Mouse (Mus musculus): ENCODE measurements at regions not wholly inside any gene's neighbourhood (a gene's known extent, or its start where the extent isn't known, plus 50 kb on each side); places are given as distances from the start of the nearest gene placed in this dataset.
"Not testable (repeated sequence)": the region's sequence is repeated elsewhere in the genome, so short reads cannot be mapped to it uniquely, and the experiment has no call there.

GRCm38 (mm10) chr1:95397188-95397587, 83.8 kb downstream of the Fam174a start:
- Histone ChIP-seq H3K4me3 (ENCODE audit: low read depth, low read length) (no peak overlapping the region), H3K27me3 (ENCODE audit: control insufficient read depth, insufficient read depth, low read length) (no peaks in the 10 kb centered on the region), H3K4me2 (ENCODE audit: low read depth, low read length) (no peak overlapping the region), H3K9me3 (ENCODE audit: control insufficient read depth, low read length) (no peaks in the 10 kb centered on the region), H3K4me1 (ENCODE audit: control insufficient read depth, insufficient read depth, low read length) (no peaks in the 10 kb centered on the region), H3K9ac (replicated peaks; ENCODE audit: low read depth, low read length) (no peak overlapping the region), H3K27ac (ENCODE audit: low read depth, low read length) (no peak overlapping the region), H3K36me3 (ENCODE audit: control insufficient read depth, insufficient read depth, low read length) (no peaks in the 10 kb centered on the region)
- ATAC-seq (ENCODE audit: low read depth), result no peak
- WGBS, result 34% methylated on average over 4 of the region's 4 CpGs

- Histone ChIP-seq H3K9me3 (ENCODE audit: control insufficient read depth, low read length) (no peaks in the 10 kb centered on the region), H3K36me3 (ENCODE audit: control insufficient read depth, insufficient read depth, low read length) (no peaks in the 10 kb centered on the region), H3K4me3 (ENCODE audit: low read depth, low read length) (no peak overlapping the region), H3K4me2 (ENCODE audit: low read depth, low read length) (no peak overlapping the region), H3K27me3 (ENCODE audit: control insufficient read depth, insufficient read depth, low read length) (no peaks in the 10 kb centered on the region), H3K27ac (ENCODE audit: low read depth, low read length) (no peak overlapping the region), H3K4me1 (ENCODE audit: control insufficient read depth, insufficient read depth, low read length) (no peaks in the 10 kb centered on the region), H3K9ac (replicated peaks; ENCODE audit: low read depth, low read length) (no peak overlapping the region)
- ATAC-seq (ENCODE audit: low read depth), result no peak
- WGBS, result 93% methylated on average over 7 of the region's 7 CpGs
Measured at GRCm38 (mm10) chr1:95399764-95400163, 86.3 kb downstream of the Fam174a start.

- Histone ChIP-seq H3K4me2 (ENCODE audit: low read depth, low read length) (no peak overlapping the region), H3K4me1 (ENCODE audit: control insufficient read depth, insufficient read depth, low read length) (no peaks in the 10 kb centered on the region), H3K4me3 (ENCODE audit: low read depth, low read length) (no peak overlapping the region), H3K36me3 (ENCODE audit: control insufficient read depth, insufficient read depth, low read length) (no peaks in the 10 kb centered on the region), H3K27ac (ENCODE audit: low read depth, low read length) (no peak overlapping the region), H3K9ac (replicated peaks; ENCODE audit: low read depth, low read length) (no peak overlapping the region), H3K27me3 (ENCODE audit: control insufficient read depth, insufficient read depth, low read length) (no peaks in the 10 kb centered on the region), H3K9me3 (ENCODE audit: control insufficient read depth, low read length) (no peaks in the 10 kb centered on the region)
- WGBS, result 82% methylated on average over 1 of the region's 1 CpGs
- ATAC-seq (ENCODE audit: low read depth), result no peak
Measured at GRCm38 (mm10) chr1:95422253-95422652, 108.8 kb downstream of the Fam174a start.

- Histone ChIP-seq H3K4me1 (ENCODE audit: control insufficient read depth, insufficient read depth, low read length) (no peaks in the 10 kb centered on the region), H3K36me3 (ENCODE audit: control insufficient read depth, insufficient read depth, low read length) (no peaks in the 10 kb centered on the region), H3K9ac (replicated peaks; ENCODE audit: low read depth, low read length) (no peak overlapping the region), H3K9me3 (ENCODE audit: control insufficient read depth, low read length) (no peaks in the 10 kb centered on the region), H3K4me2 (ENCODE audit: low read depth, low read length) (no peak overlapping the region), H3K27ac (ENCODE audit: low read depth, low read length) (no peak overlapping the region), H3K27me3 (ENCODE audit: control insufficient read depth, insufficient read depth, low read length) (no peaks in the 10 kb centered on the region), H3K4me3 (ENCODE audit: low read depth, low read length) (no peak overlapping the region)
- ATAC-seq (ENCODE audit: low read depth), result no peak
Measured at GRCm38 (mm10) chr1:95425420-95425819, 112.0 kb downstream of the Fam174a start.

- no peak overlapping the region for H3K4me3 ChIP-seq (ENCODE audit: low read depth, low read length)
- no peak for ATAC-seq (ENCODE audit: low read depth)
- no peaks in the 10 kb centered on the region for H3K36me3 ChIP-seq (ENCODE audit: control insufficient read depth, insufficient read depth, low read length)
- no peaks in the 10 kb centered on the region for H3K27me3 ChIP-seq (ENCODE audit: control insufficient read depth, insufficient read depth, low read length)
- H3K27ac ChIP-seq (ENCODE audit: low read depth, low read length), result no peak overlapping the region
- H3K9ac ChIP-seq (replicated peaks; ENCODE audit: low read depth, low read length), result no peak overlapping the region
- no peaks in the 10 kb centered on the region for H3K9me3 ChIP-seq (ENCODE audit: control insufficient read depth, low read length)
- H3K4me1 ChIP-seq (ENCODE audit: control insufficient read depth, insufficient read depth, low read length), result no peaks in the 10 kb centered on the region
- no peak overlapping the region for H3K4me2 ChIP-seq (ENCODE audit: low read depth, low read length)
Measured at GRCm38 (mm10) chr1:95437155-95437554, 123.7 kb downstream of the Fam174a start.

DNA sequence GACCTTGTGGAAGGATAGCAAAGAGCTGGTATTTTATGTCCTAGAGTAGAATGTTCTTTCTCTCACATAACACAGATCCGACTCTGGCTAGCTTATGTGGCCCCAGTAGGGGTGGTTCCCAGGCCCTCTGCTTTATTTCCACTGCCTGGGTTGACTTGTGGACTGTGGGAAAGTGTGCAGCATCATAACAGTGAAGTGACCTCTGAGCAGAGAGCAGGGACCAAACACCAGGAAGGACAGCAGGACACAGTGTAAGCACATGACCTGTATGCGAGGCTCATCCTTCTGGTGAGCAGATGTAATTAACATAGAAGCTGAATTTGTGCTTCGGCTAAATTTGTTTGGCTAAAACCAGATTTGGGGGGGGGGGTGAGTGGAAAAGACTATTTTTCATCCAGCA, 132.1 kb downstream of the Fam174a start:
- Histone ChIP-seq H3K27ac (ENCODE audit: low read depth, low read length) (no peak overlapping the region), H3K9me3 (ENCODE audit: control insufficient read depth, low read length) (no peaks in the 10 kb centered on the region), H3K4me3 (ENCODE audit: low read depth, low read length) (no peak overlapping the region), H3K36me3 (ENCODE audit: control insufficient read depth, insufficient read depth, low read length) (no peaks in the 10 kb centered on the region), H3K27me3 (ENCODE audit: control insufficient read depth, insufficient read depth, low read length) (no peaks in the 10 kb centered on the region), H3K4me1 (ENCODE audit: control insufficient read depth, insufficient read depth, low read length) (no peaks in the 10 kb centered on the region), H3K4me2 (ENCODE audit: low read depth, low read length) (no peak overlapping the region), H3K9ac (replicated peaks; ENCODE audit: low read depth, low read length) (no peak overlapping the region)
- 69% methylated on average over 3 of the region's 3 CpGs for WGBS
- ATAC-seq (ENCODE audit: low read depth), result no peak

DNA sequence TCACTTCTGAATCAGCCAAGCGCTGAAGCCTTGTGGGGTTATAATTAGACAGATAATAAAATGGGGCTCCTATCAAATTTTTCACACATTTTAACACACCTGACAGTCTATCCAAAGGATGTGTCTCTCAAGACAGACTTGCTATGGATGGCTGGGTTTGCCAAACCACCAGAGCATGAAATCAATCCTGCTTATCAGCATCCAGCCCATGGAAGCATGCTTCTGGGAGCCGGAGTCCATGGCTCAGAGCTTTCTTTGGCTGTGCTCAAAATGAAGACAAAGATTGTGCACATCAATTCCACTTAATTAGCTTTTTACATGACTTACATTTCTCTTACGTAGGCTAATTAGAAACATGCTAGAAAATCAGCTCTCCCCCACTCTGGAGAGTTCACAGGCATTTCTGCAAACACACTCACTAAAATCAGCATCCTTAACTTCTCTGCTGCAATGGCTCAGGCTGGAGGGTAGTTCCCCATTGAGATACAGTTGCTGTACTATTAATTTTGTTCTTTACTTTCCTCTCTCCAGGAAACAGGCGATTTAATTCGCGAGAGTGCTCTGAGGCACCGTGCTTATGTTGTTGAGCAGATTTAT, 135.6 kb downstream of the Fam174a start:
- peak; percentile 83 for ATAC-seq (ENCODE audit: low read depth)
- 57% methylated on average over 7 of the region's 7 CpGs for WGBS
- Histone ChIP-seq H3K9ac (replicated peaks; ENCODE audit: low read depth, low read length) (no peak overlapping the region), H3K9me3 (ENCODE audit: control insufficient read depth, low read length) (no peaks in the 10 kb centered on the region), H3K4me2 (ENCODE audit: low read depth, low read length) (no peak overlapping the region), H3K27me3 (ENCODE audit: control insufficient read depth, insufficient read depth, low read length) (no peaks in the 10 kb centered on the region), H3K4me3 (ENCODE audit: low read depth, low read length) (no peak overlapping the region), H3K4me1 (ENCODE audit: control insufficient read depth, insufficient read depth, low read length) (no peaks in the 10 kb centered on the region), H3K36me3 (ENCODE audit: control insufficient read depth, insufficient read depth, low read length) (no peaks in the 10 kb centered on the region), H3K27ac (ENCODE audit: low read depth, low read length) (no peak overlapping the region)

DNA sequence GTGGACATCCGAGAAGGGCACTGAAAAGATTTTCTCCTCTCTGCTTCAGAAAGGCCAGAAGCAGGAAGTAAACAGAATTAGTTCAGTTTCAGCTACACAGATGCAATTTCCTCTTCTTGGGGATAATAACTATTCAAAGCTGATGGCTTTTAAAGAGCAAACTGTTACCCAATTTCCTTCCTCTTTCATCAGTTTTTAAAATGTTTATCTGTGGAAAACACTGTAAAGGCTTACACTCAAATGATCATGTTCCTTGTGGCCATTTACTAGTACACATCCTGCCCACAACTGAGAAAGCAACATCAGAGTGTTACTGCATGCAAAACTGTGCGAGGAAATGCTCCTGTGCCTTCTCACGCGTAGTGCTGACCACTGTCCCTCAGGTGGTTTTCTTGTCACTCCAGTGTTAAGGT, 137.5 kb downstream of the Fam174a start:
- WGBS, result 91% methylated on average over 4 of the region's 4 CpGs
- no peaks in the 10 kb centered on the region for H3K27me3 ChIP-seq (ENCODE audit: control insufficient read depth, insufficient read depth, low read length)
- no peaks in the 10 kb centered on the region for H3K9me3 ChIP-seq (ENCODE audit: control insufficient read depth, low read length)
- H3K36me3 ChIP-seq (ENCODE audit: control insufficient read depth, insufficient read depth, low read length), result no peaks in the 10 kb centered on the region
- no peak for ATAC-seq (ENCODE audit: low read depth)
- H3K4me2 ChIP-seq (ENCODE audit: low read depth, low read length), result no peak overlapping the region
- H3K4me1 ChIP-seq (ENCODE audit: control insufficient read depth, insufficient read depth, low read length), result no peaks in the 10 kb centered on the region
- H3K9ac ChIP-seq (replicated peaks; ENCODE audit: low read depth, low read length), result no peak overlapping the region
- H3K4me3 ChIP-seq (ENCODE audit: low read depth, low read length), result no peak overlapping the region
- H3K27ac ChIP-seq (ENCODE audit: low read depth, low read length), result no peak overlapping the region

- H3K4me2 ChIP-seq (ENCODE audit: low read depth, low read length); H3K9ac ChIP-seq (replicated peaks; ENCODE audit: low read depth, low read length); H3K27me3 ChIP-seq (ENCODE audit: control insufficient read depth, insufficient read depth, low read length); ATAC-seq (ENCODE audit: low read depth); H3K36me3 ChIP-seq (ENCODE audit: control insufficient read depth, insufficient read depth, low read length); H3K9me3 ChIP-seq (ENCODE audit: control insufficient read depth, low read length); H3K4me3 ChIP-seq (ENCODE audit: low read depth, low read length); H3K27ac ChIP-seq (ENCODE audit: low read depth, low read length); H3K4me1 ChIP-seq (ENCODE audit: control insufficient read depth, insufficient read depth, low read length): not testable (repeated sequence)
- 84% methylated on average over 6 of the region's 6 CpGs for WGBS
Measured at GRCm38 (mm10) chr1:95451755-95452154, 138.3 kb downstream of the Fam174a start.

DNA sequence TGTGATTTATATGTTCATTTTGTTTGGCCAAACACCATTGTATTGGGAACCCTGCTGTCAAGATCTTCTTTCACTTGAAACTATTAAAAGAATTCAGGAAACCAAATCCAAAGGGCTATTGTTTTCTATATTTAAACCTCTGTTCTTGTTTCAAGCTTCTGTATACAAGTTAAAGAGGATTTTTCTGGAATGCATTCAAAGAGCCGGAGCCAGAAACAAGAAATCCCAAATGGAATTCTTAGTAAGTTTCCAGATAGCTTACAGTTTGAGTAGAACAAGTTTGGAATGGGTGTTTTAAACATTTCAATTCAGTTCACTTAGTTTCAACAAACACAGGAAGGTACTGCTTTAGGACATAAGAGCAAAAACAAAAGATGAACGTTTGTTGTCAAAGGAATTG, 140.8 kb downstream of the Fam174a start:
- 67% methylated on average over 2 of the region's 2 CpGs for WGBS
- Histone ChIP-seq H3K36me3 (ENCODE audit: control insufficient read depth, insufficient read depth, low read length) (no peaks in the 10 kb centered on the region), H3K27ac (ENCODE audit: low read depth, low read length) (no peak overlapping the region), H3K4me2 (ENCODE audit: low read depth, low read length) (no peak overlapping the region), H3K9me3 (ENCODE audit: control insufficient read depth, low read length) (no peaks in the 10 kb centered on the region), H3K4me1 (ENCODE audit: control insufficient read depth, insufficient read depth, low read length) (no peaks in the 10 kb centered on the region), H3K9ac (replicated peaks; ENCODE audit: low read depth, low read length) (no peak overlapping the region), H3K4me3 (ENCODE audit: low read depth, low read length) (no peak overlapping the region), H3K27me3 (ENCODE audit: control insufficient read depth, insufficient read depth, low read length) (no peaks in the 10 kb centered on the region)
- no peak for ATAC-seq (ENCODE audit: low read depth)

All from neural tube, embryonic 14.5 days (tissue).